Mouse (Mus musculus) erythroblast, embryonic 14.5 days (primary cell): ENCODE measurements around the gene Slc12a8.

Experiments
- GATA1 ChIP-seq: IDR thresholded peaks from 2 replicates; pipeline ENCODE4 v1.6.1; 2012; ENCODE audit warnings: low read length, inconsistent platforms, mixed read lengths
- TAL1 ChIP-seq: IDR thresholded peaks from 3 replicates; pipeline ENCODE4 v1.6.1; 2012; ENCODE audit warnings: low read length, inconsistent platforms, mixed read lengths

- TF ChIP-seq GATA1: no peak
- no peak for TF ChIP-seq TAL1
These were observed 4.6 kb upstream of the Slc12a8 start for GRCm38 (mm10) chr16:33512555-33512954.
